8 mouse cellular contexts compared by ENCODE assay signal in genomic region chr14:45539659-45540468, GRCm38 (mm10). TPM values are rescaled to one million over a fixed set of nuclear protein-coding genes. Genes with fewer than 3 reads are reported as not detected.
DNase-seq lines count a peak whose midpoint lies in the region; ATAC-seq and TF ChIP-seq lines count a peak whose summit lies in the region.
"Had no signal": no experiment of that assay in that cellular context is flagged by ENCODE, and none has a peak within 500 bp of the region (broad histone marks: within the 10 kb centered on the region; RNA-seq: fewer than 3 reads in every experiment).

No protein-coding gene starts in this region.

- DNase-seq in adipocyte (ENCODE audit: low spot score) = peak; percentile 81
- DNase-seq in cerebellum, adult 2 months = peak; percentile 56 to 60
- peak; percentile 78 for DNase-seq in forebrain, postnatal 0 days
- peak; percentile 88 for DNase-seq in heart, postnatal 4 days
- peak; percentile 81 for DNase-seq in layer of hippocampus, adult 9-11 months
- DNase-seq in lung, postnatal 14 days = peak; percentile 85
- DNase-seq in right cerebral cortex, postnatal 14 days = peak; percentile 73

- WGBS in cerebellum, adult 2 months = 42% methylated on average over 12 of the region's 12 CpGs
- WGBS in forebrain, postnatal 0 days = 12% methylated on average over 12 of the region's 12 CpGs

- no peaks in the 10 kb centered on the region for H3K27me3 ChIP-seq in cerebellum, adult 2 months (ENCODE audit: control insufficient read depth, insufficient read depth, low read length)
- no peaks in the 10 kb centered on the region for H3K27me3 ChIP-seq in forebrain, postnatal 0 days (ENCODE audit: insufficient read depth, low read length)

- H3K4me3 ChIP-seq in cerebellum, adult 2 months (replicated peaks; ENCODE audit: insufficient read depth, low read depth, low read length) = no peak overlapping the region
- no peak overlapping the region for H3K4me3 ChIP-seq in forebrain, postnatal 0 days (ENCODE audit: low read depth, low read length)

- ATAC-seq in forebrain, postnatal 0 days = peak; percentile 83

- no peak for TF ChIP-seq POLR2A in cerebellum, adult 2 months (IDR thresholded peaks at IDR 0.05; ENCODE audit: borderline replicate concordance, insufficient read depth, low read length)

- no peak overlapping the region for H3K9ac ChIP-seq in forebrain, postnatal 0 days

- H3K36me3 ChIP-seq in forebrain, postnatal 0 days (ENCODE audit: insufficient read depth) = no peaks in the 10 kb centered on the region

- TF ChIP-seq CTCF in cerebellum, adult 2 months (IDR thresholded peaks at IDR 0.05; ENCODE audit: borderline replicate concordance, insufficient read depth, low read depth, low read length) = peak; percentile 80
- TF ChIP-seq CTCF in forebrain, postnatal 0 days (IDR thresholded peaks at IDR 0.05; ENCODE audit: low read depth) = peak; percentile 77

- H3K9me3 ChIP-seq in forebrain, postnatal 0 days (ENCODE audit: low read length) = no peaks in the 10 kb centered on the region

- H3K4me1 ChIP-seq in cerebellum, adult 2 months (ENCODE audit: control insufficient read depth, insufficient read depth, low read length) = no peaks in the 10 kb centered on the region; the same call in 1 of the 2 replicates
- no peaks in the 10 kb centered on the region; the same call in 1 of the 2 replicates for H3K4me1 ChIP-seq in forebrain, postnatal 0 days (ENCODE audit: insufficient read depth)

- H3K4me2 ChIP-seq in forebrain, postnatal 0 days (ENCODE audit: low read depth) = no peak overlapping the region

- H3K27ac ChIP-seq in cerebellum, adult 2 months (ENCODE audit: insufficient read depth, low read length) = peak overlapping the region; percentile 63; the same call in 1 of the 2 replicates
- 0 out of 2 replicates have a peak overlapping the region, but pooled peaks have one; percentile 51 for H3K27ac ChIP-seq in forebrain, postnatal 0 days (ENCODE audit: low read depth, low read length)

RNA-seq across cellular contexts. Expression of gene Fermt2, which starts 9.9 kb away (rescaled TPM):
- 78.8 and 81.0 TPM in 2 replicates for polyA plus RNA-seq in cerebellum, adult 2 months (2012; rRNA removed)
- 29.5 and 36.2 TPM in 2 replicates for total RNA-seq in forebrain, postnatal 0 days (2014; rRNA removed)
- 59.4 and 61.5 TPM in 2 replicates for polyA plus RNA-seq in forebrain, postnatal 0 days (2015; fragmentation: Nextera tagmentation; extraction: Ambion mirVana)
- 100 to 1,000 TPM; 311 to 341 TPM for total RNA-seq in heart, postnatal 4 days (2021)
- total RNA-seq: neutrophil, adult 5-6 weeks had no signal
